Mouse (Mus musculus): ENCODE measurements around the gene Slc30a10. TPM values are rescaled to one million over a fixed set of nuclear protein-coding genes. Genes with fewer than 3 reads are reported as not detected.

Slc30a10 gene
- polyA plus RNA-seq, 1 experiment from 2014 or later = 11.0 TPM

- WGBS = 9% methylated on average over 4 of the region's 4 CpGs
- Histone ChIP-seq H3K27me3 (replicated peaks; ENCODE audit: control insufficient read depth, insufficient read depth, low read length) (no peaks in the 10 kb centered on the region), H3K27ac (ENCODE audit: low read depth, low read length) (0 out of 2 replicates have a peak overlapping the region, but pooled peaks have one; percentile 27), H3K9ac (ENCODE audit: low read length) (no peak overlapping the region), H3K9me3 (replicated peaks; ENCODE audit: control insufficient read depth, low read length) (no peaks in the 10 kb centered on the region), H3K36me3 (ENCODE audit: control insufficient read depth, insufficient read depth, low read length) (no peaks in the 10 kb centered on the region), H3K4me2 (ENCODE audit: low read length) (no peak overlapping the region), H3K4me1 (ENCODE audit: control insufficient read depth, insufficient read depth, low read length) (peaks cover 8% of the 10 kb centered on the region), H3K4me3 (ENCODE audit: low read depth, low read length) (no peak overlapping the region)
- peak; percentile 67 for DNase-seq (ENCODE audit: low spot score)
- ATAC-seq = peak; percentile 75
These were observed 38.9 kb downstream of the Slc30a10 start for GRCm38 (mm10) chr1:185493439-185494034.

- H3K4me3 ChIP-seq (ENCODE audit: low read depth, low read length) = no peak overlapping the region
- peaks cover 11% of the 10 kb centered on the region for H3K4me1 ChIP-seq (ENCODE audit: control insufficient read depth, insufficient read depth, low read length)
- no peak overlapping the region for H3K27ac ChIP-seq (ENCODE audit: low read depth, low read length)
- H3K9me3 ChIP-seq (replicated peaks; ENCODE audit: control insufficient read depth, low read length) = no peaks in the 10 kb centered on the region
- no peak for ATAC-seq
- H3K36me3 ChIP-seq (ENCODE audit: control insufficient read depth, insufficient read depth, low read length) = no peaks in the 10 kb centered on the region
- H3K9ac ChIP-seq (ENCODE audit: low read length) = no peak overlapping the region
- H3K27me3 ChIP-seq (replicated peaks; ENCODE audit: control insufficient read depth, insufficient read depth, low read length) = no peaks in the 10 kb centered on the region
- no peak for DNase-seq (ENCODE audit: low spot score)
- H3K4me2 ChIP-seq (ENCODE audit: low read length) = no peak overlapping the region
- WGBS = 49% methylated on average over 14 of the region's 14 CpGs
These were observed 42.3 kb downstream of the Slc30a10 start for GRCm38 (mm10) chr1:185496791-185497460.

GRCm38 (mm10) chr1:185500602-185501001 is 46.0 kb downstream of the Slc30a10 start:
- DNase-seq (ENCODE audit: low spot score) = peak; percentile 54
- ATAC-seq = peak; percentile 71; the same call in 1 of the 2 replicates

GRCm38 (mm10) chr1:185501801-185502340 is 47.2 kb downstream of the Slc30a10 start:
- H3K9me3 ChIP-seq (replicated peaks; ENCODE audit: control insufficient read depth, low read length) = no peaks in the 10 kb centered on the region
- H3K4me2 ChIP-seq (ENCODE audit: low read length) = no peak overlapping the region
- 30% methylated on average over 10 of the region's 10 CpGs for WGBS
- no peak overlapping the region for H3K4me3 ChIP-seq (ENCODE audit: low read depth, low read length)
- H3K36me3 ChIP-seq (ENCODE audit: control insufficient read depth, insufficient read depth, low read length) = no peaks in the 10 kb centered on the region
- H3K27ac ChIP-seq (ENCODE audit: low read depth, low read length) = no peak overlapping the region
- ATAC-seq (no peak), DNase-seq (ENCODE audit: low spot score) (peak; percentile 85)
- H3K4me1 ChIP-seq (ENCODE audit: control insufficient read depth, insufficient read depth, low read length) = peaks cover 7% of the 10 kb centered on the region; the same call in 1 of the 2 replicates
- no peaks in the 10 kb centered on the region for H3K27me3 ChIP-seq (replicated peaks; ENCODE audit: control insufficient read depth, insufficient read depth, low read length)
- no peak overlapping the region for H3K9ac ChIP-seq (ENCODE audit: low read length)

More at GRCm38 (mm10) chr1:185500602-185501001, 46.0 kb downstream of the Slc30a10 start:
- Histone ChIP-seq H3K27ac (ENCODE audit: low read depth, low read length) (no peak overlapping the region), H3K9me3 (replicated peaks; ENCODE audit: control insufficient read depth, low read length) (no peaks in the 10 kb centered on the region), H3K4me3 (ENCODE audit: low read depth, low read length) (no peak overlapping the region), H3K9ac (ENCODE audit: low read length) (no peak overlapping the region), H3K4me1 (ENCODE audit: control insufficient read depth, insufficient read depth, low read length) (peaks cover 8% of the 10 kb centered on the region; the same call in 1 of the 2 replicates), H3K27me3 (replicated peaks; ENCODE audit: control insufficient read depth, insufficient read depth, low read length) (no peaks in the 10 kb centered on the region), H3K36me3 (ENCODE audit: control insufficient read depth, insufficient read depth, low read length) (no peaks in the 10 kb centered on the region), H3K4me2 (ENCODE audit: low read length) (no peak overlapping the region)
- 73% methylated on average over 7 of the region's 7 CpGs for WGBS

GRCm38 (mm10) chr1:185502550-185502949 is 47.9 kb downstream of the Slc30a10 start:
- no peaks in the 10 kb centered on the region for H3K36me3 ChIP-seq (ENCODE audit: control insufficient read depth, insufficient read depth, low read length)
- no peak overlapping the region for H3K4me2 ChIP-seq (ENCODE audit: low read length)
- H3K4me1 ChIP-seq (ENCODE audit: control insufficient read depth, insufficient read depth, low read length) = peaks cover 3% of the 10 kb centered on the region; the same call in 1 of the 2 replicates
- H3K9me3 ChIP-seq (replicated peaks; ENCODE audit: control insufficient read depth, low read length) = no peaks in the 10 kb centered on the region
- H3K4me3 ChIP-seq (ENCODE audit: low read depth, low read length) = no peak overlapping the region
- DNase-seq (ENCODE audit: low spot score) = no peak
- no peak overlapping the region for H3K9ac ChIP-seq (ENCODE audit: low read length)
- H3K27ac ChIP-seq (ENCODE audit: low read depth, low read length) = no peak overlapping the region
- ATAC-seq = no peak
- 60% methylated on average over 6 of the region's 6 CpGs for WGBS
- H3K27me3 ChIP-seq (replicated peaks; ENCODE audit: control insufficient read depth, insufficient read depth, low read length) = no peaks in the 10 kb centered on the region

- WGBS = 86% methylated on average over 3 of the region's 3 CpGs
- Histone ChIP-seq H3K27ac (ENCODE audit: low read depth, low read length) (no peak overlapping the region), H3K4me1 (ENCODE audit: control insufficient read depth, insufficient read depth, low read length) (no peaks in the 10 kb centered on the region), H3K27me3 (replicated peaks; ENCODE audit: control insufficient read depth, insufficient read depth, low read length) (no peaks in the 10 kb centered on the region), H3K4me2 (ENCODE audit: low read length) (no peak overlapping the region), H3K36me3 (ENCODE audit: control insufficient read depth, insufficient read depth, low read length) (no peaks in the 10 kb centered on the region), H3K4me3 (ENCODE audit: low read depth, low read length) (no peak overlapping the region), H3K9me3 (replicated peaks; ENCODE audit: control insufficient read depth, low read length) (no peaks in the 10 kb centered on the region), H3K9ac (ENCODE audit: low read length) (no peak overlapping the region)
- DNase-seq (ENCODE audit: low spot score) (no peak), ATAC-seq (no peak)
These were observed 54.4 kb downstream of the Slc30a10 start for GRCm38 (mm10) chr1:185509042-185509441.

- H3K9me3 ChIP-seq (replicated peaks; ENCODE audit: control insufficient read depth, low read length) = no peaks in the 10 kb centered on the region
- no peaks in the 10 kb centered on the region for H3K36me3 ChIP-seq (ENCODE audit: control insufficient read depth, insufficient read depth, low read length)
- no peak overlapping the region for H3K9ac ChIP-seq (ENCODE audit: low read length)
- no peak overlapping the region for H3K4me3 ChIP-seq (ENCODE audit: low read depth, low read length)
- no peak overlapping the region for H3K27ac ChIP-seq (ENCODE audit: low read depth, low read length)
- H3K4me1 ChIP-seq (ENCODE audit: control insufficient read depth, insufficient read depth, low read length) = no peaks in the 10 kb centered on the region
- DNase-seq (ENCODE audit: low spot score) (no peak), ATAC-seq (no peak)
- 88% methylated on average over 5 of the region's 5 CpGs for WGBS
- no peak overlapping the region for H3K4me2 ChIP-seq (ENCODE audit: low read length)
- no peaks in the 10 kb centered on the region for H3K27me3 ChIP-seq (replicated peaks; ENCODE audit: control insufficient read depth, insufficient read depth, low read length)
These were observed 56.7 kb downstream of the Slc30a10 start for GRCm38 (mm10) chr1:185511306-185511705.

- Histone ChIP-seq H3K9ac (ENCODE audit: low read length) (no peak overlapping the region), H3K27me3 (replicated peaks; ENCODE audit: control insufficient read depth, insufficient read depth, low read length) (no peaks in the 10 kb centered on the region), H3K36me3 (ENCODE audit: control insufficient read depth, insufficient read depth, low read length) (no peaks in the 10 kb centered on the region), H3K9me3 (replicated peaks; ENCODE audit: control insufficient read depth, low read length) (no peaks in the 10 kb centered on the region), H3K4me2 (ENCODE audit: low read length) (no peak overlapping the region), H3K4me3 (ENCODE audit: low read depth, low read length) (no peak overlapping the region), H3K4me1 (ENCODE audit: control insufficient read depth, insufficient read depth, low read length) (no peaks in the 10 kb centered on the region), H3K27ac (ENCODE audit: low read depth, low read length) (no peak overlapping the region)
- ATAC-seq = no peak
- 70% methylated on average over 14 of the region's 14 CpGs for WGBS
- DNase-seq (ENCODE audit: low spot score) = no peak
These were observed 60.9 kb downstream of the Slc30a10 start for GRCm38 (mm10) chr1:185515526-185515979.

GRCm38 (mm10) chr1:185516041-185516440 is 61.4 kb downstream of the Slc30a10 start:
- ATAC-seq (no peak), DNase-seq (ENCODE audit: low spot score) (no peak)
- 54% methylated on average over 10 of the region's 10 CpGs for WGBS

More at GRCm38 (mm10) chr1:185516041-185516440, 61.4 kb downstream of the Slc30a10 start:
- Histone ChIP-seq H3K9me3 (replicated peaks; ENCODE audit: control insufficient read depth, low read length) (no peaks in the 10 kb centered on the region), H3K4me2 (ENCODE audit: low read length) (no peak overlapping the region), H3K4me3 (ENCODE audit: low read depth, low read length) (no peak overlapping the region), H3K36me3 (ENCODE audit: control insufficient read depth, insufficient read depth, low read length) (no peaks in the 10 kb centered on the region), H3K27me3 (replicated peaks; ENCODE audit: control insufficient read depth, insufficient read depth, low read length) (no peaks in the 10 kb centered on the region), H3K27ac (ENCODE audit: low read depth, low read length) (no peak overlapping the region), H3K9ac (ENCODE audit: low read length) (no peak overlapping the region), H3K4me1 (ENCODE audit: control insufficient read depth, insufficient read depth, low read length) (no peaks in the 10 kb centered on the region)
